Mouse (Mus musculus) fibroblast of lung, adult 2 months (primary cell): ENCODE results near the gene Srl.
"Not testable (repeated sequence)": the region's sequence is repeated elsewhere in the genome, so short reads cannot be mapped to it uniquely, and the experiment has no call there.

Experiments
- DNase-seq: peaks from one replicate; pipeline ENCODE4 v3.0.0-alpha.2; 2011; ENCODE audit warnings: low read depth

The Srl gene

DNA sequence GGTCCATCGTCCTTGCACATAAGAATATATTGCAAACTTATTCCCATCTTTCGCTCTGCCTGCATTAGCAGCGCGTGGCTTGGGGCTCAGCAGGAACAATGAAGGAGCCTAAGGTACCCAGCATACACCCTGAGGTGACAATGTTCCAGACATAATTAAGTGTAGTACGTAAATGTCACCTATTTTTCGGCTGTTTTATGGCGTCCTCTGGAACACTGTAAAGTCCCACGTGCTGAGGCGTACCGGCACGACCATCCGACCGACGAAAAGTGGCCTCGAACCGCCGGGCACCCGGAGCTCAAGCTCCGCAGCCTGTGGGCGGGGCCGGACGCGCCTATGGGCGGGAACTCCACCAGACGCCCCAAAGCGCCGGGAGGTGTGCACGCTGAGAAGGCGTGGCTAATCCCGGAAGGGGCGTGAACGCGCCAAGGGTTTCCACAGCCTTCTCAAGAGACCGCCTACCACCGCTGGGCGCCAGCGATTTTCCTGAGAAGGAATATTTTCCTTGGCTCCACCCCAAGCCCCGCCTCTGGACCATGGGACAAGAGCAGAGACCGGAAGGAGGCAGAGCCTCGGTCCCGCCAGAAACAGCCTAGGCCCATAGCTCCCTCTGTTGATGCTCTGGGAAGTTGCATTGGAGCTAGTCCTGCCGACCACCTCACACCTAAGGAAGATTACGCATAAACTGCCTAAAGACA, at the start of gene Srl:
Srl (minus strand) TSS at position 316 of the 698 bp plus-strand sequence.
- DNase-seq: peak; percentile 99

DNA sequence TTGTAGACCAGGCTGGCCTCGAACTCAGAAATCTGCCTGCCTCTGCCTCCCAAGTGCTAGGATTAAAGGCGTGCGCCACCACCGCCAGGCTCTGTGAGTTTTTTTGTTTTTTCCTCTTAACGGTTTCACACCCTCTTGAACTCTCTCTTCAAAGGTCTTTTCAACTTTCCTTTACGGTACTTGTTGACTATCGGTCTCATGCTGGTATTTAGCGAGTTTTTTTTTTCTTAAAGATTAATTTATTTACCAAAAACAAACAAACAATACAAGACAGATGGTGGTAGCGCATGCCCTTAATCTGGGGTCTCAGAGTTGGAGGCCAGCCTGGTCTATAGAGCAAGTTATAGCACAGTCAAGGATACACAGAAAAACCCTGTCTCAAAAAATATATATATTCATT, 48.6 kb upstream of the Srl start:
- DNase-seq: no peak

DNA sequence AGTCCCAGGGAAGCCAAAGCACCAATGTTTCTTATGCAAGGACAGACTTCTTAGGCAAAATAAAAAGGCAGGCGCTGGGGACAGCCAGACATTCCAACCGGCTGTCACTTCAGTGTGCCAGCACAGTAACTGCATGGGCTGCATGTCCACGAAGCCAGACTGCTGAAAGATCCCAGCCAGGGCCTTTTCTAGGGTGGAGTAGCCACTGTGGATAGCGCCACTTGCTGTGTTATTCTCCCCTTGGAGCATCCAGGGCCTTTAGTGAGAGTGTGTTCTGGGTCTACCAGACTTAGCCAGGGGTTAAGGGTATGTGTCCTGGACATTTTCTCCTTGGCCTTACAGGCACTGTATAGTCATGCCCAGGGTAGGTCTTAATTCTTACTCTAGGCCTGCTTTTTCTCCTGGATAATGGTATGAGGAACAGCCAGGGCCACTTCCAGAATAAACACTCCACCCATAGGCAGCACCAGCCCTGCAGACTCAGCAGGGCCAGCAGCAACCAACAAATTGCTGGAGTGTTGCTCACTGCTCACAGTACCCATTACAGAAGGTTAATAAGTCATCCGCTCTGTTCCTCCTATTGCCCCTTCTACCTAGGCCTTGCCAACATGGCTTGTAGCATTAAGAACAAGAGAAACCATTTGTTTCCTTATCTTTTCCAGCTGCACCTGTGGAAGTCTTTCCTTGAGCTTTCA, 46.0 kb upstream of the Srl start:
- DNase-seq: no peak

DNA sequence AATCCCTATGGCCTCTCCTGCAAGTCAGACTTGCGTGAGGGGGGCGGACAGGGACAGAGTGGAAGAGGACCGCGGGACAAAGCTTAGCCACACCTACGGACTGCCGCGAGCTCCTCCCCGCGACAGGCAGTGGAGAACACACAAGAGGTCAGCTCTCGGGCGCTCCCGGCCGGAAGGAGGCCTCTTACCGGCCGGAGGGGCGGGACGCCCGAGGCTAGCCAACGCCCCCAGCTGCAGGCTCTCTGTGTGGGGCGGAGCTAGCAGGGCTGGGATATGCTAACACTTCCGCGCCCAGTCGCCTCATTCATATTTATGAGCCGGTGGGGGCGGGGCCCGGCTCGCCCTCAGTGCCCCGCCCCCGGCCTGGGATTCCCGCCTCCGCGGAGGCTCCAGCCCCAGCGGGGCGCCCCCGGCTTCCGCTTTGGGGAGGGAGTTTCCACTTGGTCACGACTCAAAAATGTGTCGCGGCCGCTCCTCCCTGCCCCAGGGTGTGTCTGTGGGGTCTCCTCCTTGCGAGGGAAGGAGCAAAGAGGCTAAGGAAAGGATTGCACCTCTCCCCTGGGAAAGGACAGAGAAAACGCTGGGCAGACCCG, 45.0 kb upstream of the Srl start:
- DNase-seq: peak; percentile 93

DNA sequence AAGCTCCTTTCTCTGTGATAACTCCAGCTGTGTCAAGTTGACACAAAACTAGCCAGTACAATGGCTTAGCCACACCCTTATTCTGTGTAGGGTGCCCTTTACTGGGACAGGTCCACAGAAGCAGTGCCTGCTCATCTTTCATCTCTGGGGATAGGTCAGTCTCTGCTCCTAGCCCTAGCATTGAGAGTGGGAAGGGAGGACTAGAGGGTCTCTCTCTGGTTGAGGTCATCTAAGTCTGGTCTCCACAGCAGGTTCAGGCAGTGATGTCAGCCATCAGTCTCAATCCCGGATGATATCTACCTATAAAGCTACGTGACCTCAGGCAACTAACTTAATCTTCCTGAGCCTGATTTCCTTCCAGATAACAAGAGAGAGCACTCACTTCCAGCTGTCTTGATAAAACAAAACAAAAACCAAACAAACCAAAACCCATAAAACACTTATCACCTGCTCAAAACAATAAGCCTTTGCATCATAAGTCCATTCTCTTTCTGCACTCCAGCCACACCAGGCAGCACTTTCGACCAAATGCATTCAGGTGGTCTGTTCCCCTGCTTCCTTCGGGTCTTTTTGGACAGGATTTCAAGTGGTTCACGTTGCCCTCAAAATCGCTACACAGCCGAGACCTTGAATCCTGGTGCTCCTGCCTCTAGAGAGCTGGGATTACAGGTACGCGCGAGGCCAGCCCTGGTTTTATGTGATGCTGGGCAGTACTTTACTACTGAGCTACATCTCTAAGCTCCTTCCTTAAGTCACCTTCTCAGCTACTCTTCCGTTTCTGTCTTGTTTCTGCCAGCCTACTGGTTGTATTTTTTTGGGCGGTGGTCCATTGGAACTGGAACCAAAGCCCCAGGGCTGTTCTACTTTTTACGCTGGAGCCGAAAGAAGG, 44.3 kb upstream of the Srl start:
- no peak for DNase-seq

DNA sequence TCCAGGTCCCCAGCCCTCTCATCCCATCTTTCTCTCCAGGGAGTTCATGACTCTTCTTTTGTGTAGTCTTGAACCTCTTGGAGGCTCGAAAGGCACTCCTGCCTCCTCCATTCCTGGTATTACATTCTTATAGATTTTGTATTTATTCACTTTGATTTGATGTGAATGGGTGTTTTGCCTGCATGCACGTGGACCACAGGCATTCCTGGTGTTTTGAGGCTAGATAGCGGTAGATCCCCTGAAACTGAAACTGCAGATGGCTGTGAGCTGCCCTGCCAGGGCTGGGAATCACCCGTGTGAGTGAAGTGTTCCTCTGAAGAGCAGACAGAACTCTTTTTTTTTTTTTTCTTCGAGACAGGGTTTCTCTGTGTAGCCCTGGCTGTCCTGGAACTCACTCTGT, 42.8 kb upstream of the Srl start:
- no peak for DNase-seq

DNA sequence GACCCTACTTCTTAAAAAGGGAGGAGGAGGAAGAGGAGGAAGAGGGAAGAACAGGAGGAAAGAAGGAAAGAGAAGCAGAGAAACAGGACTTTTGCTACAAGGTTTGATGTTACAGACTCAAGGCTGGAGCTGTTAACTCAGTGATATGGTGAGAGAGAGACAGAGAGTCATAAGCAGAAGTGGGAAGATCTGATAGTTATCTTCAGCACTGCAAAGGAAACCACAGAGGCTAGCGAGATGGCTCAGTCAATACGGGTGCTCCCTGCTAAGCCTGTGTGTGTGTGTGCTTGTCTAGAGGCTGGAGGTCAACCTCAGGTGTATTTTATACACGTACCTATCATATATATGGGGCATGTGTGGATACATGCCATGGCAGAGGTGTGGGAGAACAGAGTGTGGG, 42.2 kb upstream of the Srl start:
- no peak for DNase-seq

DNA sequence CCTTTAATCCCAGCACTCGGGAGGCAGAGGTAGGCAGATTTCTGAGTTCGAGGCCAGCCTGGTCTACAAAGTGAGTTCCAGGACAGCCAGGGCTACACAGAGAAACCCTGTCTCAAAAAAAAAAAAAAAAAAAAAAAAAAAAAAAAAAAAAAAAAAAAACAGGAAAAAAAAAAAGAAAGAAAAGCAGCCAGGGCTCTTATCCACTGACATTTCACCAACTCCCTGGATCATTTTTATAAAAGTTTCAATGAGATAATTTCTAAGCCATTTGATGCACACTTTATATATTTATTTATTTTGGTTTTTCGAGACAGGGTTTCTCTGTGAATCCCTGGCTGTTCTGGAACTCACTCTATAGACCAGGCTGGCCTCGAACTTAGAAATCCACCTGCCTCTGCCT, 39.6 kb upstream of the Srl start:
- DNase-seq: not testable (repeated sequence)

DNA sequence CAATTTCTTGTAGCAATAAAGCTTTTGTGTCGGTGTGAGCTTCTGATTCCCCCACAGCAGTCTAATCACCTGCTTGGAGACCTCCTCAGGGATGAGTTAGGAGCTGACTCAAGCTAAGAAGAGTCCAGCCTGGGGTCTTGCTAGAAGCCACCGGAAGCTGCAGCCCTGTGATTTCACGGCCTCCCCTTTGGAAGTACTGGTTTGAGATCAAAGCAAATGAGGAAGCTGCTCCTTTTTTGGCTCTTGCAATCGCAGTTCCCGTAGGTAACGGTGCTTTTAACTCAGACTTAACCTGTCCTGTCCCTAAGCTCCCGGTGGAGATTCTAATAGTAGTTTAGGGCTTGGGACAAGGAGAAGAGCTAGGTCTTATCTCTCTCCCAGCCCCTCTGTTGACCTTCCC, 37.0 kb upstream of the Srl start:
- DNase-seq: no peak

DNA sequence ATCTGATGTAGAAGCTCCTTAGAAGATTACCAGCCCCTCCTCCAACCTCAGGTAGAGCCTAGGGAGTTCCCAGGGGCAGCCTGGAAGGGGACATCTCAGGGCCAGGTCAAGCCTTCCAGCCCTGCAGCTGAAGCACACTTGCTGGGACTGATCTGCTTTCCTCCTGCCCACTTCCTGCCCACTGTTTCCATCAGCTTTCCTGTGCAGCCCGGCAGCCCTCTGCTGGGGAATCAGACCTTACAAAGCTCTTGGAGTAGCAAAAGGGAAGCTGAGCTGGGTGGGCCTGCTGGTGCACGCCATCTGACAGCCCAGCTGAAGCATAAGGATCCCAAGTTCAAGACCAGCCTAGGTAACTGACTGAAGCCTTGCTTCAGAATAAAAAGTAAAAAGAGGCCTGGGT, 35.3 kb upstream of the Srl start:
- DNase-seq: no peak

DNA sequence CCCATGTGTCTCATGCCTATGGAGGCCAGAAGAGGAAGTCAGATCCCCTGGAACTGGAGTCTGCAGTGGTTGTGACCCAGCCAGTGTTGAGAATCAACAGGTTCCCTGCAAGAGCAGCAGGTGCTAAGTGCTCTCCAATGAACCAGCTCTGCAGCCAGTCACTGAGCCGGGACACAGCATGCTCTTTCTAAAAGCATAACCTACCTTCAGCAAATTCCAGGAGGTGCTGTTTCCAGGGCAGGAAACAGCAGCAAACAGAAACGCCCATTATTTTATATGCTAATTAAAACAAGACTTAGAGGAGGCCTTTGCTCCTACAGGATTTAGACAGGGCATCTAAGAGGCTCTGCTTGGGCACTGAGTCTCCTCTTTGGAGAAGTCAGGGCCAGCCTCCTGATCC, 34.4 kb upstream of the Srl start:
- no peak for DNase-seq

DNA sequence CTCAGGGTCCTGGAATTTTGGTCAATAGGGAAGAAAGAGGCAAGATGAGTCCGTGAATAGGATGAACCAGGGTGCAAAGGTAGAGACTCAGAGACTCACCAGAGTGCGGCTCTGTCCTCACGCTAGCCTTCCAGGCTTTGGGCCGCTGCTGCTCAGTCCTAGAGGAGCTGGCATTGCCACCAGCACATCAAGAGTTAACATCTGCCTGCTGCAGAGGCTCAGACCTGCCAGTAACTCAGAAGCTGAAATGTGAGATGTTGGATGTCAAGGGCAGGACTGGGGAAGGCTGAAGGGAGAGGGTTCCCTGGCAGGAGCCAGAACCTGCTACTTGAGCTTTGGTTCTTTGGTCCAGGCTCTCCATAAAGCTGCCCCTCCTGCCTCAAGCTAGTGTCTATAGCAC, 29.1 kb upstream of the Srl start:
- DNase-seq: no peak

DNA sequence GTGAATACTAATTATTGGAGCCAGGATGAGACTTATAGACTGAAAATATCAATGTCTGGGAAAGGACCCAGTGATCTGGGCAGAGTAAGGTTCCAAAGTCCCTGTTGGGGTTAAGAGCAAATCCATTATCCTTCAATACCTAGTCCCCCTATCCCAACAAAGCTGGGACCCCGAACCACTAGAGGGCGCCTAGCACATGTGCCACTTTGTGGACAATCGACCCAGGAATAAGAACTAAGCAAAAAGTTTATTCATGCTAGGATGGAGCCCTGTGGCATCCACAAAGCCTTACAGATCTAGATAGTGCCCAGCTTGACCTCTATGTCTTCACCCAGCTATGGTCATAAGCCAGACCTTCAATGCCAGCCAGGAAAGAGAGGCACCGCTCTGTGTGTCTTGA, 26.3 kb upstream of the Srl start:
- DNase-seq: no peak

DNA sequence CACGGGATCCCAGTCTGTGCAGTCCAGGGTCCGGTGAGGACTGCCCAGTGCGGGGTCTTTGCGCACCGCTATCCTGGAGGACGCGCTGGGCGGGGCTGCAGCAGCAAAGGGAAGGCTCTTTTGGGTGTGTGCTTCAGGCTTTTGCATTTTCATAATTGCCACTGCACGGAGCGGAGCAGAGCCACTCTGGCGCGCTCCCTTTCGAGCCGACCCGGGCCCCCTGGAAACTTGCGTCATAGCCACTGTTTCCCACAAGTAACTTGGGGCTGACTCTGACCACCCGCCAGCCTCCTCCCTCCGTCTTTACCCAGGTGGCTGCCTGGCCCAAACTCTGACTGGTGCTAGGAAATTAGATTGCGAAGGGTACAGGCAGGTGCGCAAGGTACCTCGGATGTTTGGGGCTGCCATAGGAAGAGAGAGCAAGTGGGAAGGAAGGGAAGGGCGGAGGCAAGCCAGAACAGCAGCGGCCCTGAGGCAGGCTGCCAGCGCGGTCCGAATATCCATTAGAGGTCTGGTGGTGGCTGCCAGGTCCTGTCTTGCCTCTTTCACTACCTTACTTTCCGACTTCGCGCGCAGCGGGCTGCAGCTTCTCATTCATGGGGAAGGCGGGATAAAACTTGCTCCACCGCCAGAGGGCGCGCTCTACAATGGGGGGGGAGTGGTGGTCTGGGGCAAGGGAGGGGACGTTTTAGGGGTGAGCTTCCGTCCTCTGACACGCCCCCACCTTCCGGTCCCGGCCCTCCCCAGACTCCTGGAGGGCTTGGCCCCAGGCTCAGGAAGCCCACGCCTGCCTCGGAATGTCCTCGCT, 18.7 kb upstream of the Srl start:
- DNase-seq: no peak

DNA sequence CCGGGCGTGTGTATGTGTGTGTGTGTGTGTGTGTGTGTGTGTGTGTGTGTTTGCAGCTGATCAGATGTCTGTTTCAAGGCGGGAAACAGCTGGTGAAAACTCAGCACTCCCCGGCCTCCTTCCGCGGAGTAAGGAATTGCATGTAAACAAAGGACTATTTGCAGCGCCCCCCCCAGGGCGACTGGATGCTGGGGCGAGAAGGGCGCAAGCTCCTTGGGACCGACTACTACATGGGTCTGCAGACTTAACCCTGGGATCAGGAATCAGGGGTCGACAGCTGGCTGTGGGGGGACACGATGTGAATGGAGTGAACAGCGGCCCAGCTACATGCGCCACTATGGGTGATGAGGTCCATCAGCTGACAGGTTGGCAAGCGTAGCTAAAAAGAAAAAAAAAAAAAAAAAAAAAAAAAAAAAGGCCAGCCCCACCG, 18.1 kb upstream of the Srl start, which contains the start of gene Tfap4:
Tfap4 (minus strand) TSS at position 140 of the 430 bp plus-strand sequence.
- DNase-seq: peak; percentile 82

DNA sequence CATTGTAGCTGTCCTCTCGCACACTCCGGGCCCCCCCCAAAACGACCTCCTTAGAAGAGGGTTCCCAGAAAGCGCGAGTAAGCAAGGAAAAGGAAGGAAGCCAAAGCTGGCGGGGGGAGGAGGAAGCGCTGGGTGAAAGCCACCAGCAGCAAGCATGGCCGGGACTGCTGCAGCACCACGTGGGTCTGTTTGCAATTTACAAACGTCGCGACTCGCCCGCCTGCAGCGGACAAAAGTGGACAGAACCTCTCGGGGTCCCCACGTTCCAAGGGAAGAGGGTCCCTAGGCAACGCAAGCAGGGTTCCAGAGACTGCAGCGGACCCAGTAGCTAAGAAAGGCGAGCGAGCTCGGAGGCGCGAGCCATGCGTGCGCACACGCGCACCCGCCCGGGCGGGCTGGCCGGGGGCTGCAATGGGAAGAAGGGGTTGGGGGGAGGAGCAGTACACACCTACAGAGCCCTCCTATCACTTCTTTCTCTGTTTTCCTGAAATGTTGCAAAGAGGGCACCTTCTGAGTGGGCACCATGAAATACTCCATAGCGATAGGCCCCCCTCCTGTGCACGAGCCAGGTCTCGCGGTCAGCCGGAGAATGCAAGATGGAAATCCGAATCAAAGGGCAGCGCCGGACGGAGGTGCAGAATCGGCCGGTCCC, 17.5 kb upstream of the Srl start:
- no peak for DNase-seq

DNA sequence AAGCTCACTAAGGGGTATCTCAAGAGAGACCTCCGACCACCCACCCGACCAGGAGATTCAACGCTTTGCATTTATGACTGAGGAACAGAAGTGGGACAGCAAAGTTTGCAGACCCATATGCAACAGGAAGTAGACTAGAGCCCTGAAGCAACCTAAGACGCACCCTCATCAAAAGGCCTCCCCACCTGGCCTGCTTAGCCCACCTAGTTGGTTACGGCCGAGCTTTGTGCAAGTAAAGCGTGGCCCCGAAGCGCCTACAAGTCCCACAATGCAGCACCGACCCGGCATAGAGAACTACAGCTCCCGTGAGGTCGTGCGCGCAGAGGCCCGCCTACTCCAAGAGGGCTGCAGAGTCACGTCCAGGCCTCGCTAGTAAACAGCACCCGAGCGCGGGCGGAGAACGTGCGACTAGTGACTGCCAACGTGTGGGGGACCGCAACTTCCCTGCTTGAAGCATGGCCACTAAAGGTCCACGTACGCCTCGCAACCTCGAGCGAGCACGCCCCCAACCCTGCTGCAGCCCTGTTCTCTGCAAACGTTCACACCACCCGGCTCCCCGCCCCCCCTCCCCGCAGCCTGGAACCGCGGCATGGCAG, 16.9 kb upstream of the Srl start:
- DNase-seq: peak; percentile 68

DNA sequence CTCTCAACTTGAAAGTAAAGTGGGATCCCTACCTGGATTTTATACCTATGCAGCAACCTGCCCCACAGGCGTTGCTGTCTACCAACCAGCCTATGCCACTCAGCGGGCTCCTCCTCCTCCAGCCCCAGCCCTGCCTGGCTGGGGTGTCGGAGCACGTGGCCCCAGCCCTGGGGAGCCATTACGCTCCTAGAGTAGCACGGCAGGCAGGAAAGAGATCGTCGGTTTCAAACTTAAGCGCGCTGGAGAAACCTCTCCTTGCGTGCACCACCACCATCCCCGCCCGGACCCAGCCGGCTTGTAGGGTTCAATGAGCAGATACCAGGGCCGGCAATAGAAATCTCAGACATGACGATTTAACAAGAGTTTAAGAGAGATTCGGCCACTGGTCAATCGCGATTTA, 16.3 kb upstream of the Srl start:
- DNase-seq: no peak

DNA sequence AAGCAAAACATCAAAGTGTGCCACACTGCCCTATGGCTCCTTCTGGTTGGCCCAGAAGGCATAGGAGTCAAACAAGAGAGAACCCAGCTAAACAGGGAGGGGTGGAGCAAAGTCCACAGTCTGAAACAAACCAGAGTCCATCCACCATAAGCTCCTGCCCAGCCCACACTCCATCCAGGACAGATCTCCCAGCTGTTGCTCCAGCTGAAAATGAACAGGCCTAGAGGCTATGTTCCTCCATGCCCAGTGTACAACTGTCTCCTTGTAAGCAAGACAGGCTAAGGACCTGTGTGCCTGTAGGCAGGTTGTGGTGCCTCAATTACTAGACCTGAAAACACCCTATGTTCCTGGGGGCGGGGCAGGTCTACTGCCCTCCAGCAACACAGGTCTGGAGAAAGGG, 15.5 kb upstream of the Srl start:
- DNase-seq: no peak

DNA sequence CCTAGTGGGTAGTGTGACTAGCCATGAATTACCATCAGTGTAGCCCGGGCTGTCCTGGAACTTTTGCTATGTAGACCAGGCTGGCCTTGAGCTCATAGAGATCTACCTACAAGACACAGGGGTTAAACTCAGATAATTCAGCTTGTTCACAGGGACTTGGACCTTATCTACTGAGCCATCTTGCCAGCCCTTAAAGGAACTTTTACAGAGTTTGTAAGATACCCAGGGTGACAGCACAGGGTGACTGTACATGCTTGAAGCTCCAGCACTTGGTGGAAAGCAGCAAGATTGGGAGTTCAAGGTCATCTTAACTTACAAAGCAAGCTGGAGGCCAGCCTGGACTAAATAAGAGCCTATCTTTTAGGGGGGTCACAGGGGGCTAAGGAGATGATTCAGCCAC, 13.9 kb upstream of the Srl start:
- DNase-seq: no peak
